Mouse (Mus musculus): ENCODE data around the gene Flt1. TPM values are rescaled to one million over a fixed set of nuclear protein-coding genes. Genes with fewer than 3 reads are reported as not detected.

The Flt1 gene
- polyA plus RNA-seq, 1 experiment from 2014 or later: 16.7 TPM

GRCm38 (mm10) chr5:147580181-147580580, 145.6 kb downstream of the Flt1 start:
- Histone ChIP-seq H3K4me3 (ENCODE audit: low read length) (no peak overlapping the region), H3K9me3 (ENCODE audit: control insufficient read depth, low read length) (no peaks in the 10 kb centered on the region), H3K4me2 (ENCODE audit: low read depth, low read length) (no peak overlapping the region), H3K36me3 (ENCODE audit: control insufficient read depth, insufficient read depth, low read length) (no peaks in the 10 kb centered on the region), H3K9ac (ENCODE audit: low read length) (no peak overlapping the region), H3K4me1 (replicated peaks; ENCODE audit: control insufficient read depth, insufficient read depth, low read length) (peaks cover 2% of the 10 kb centered on the region), H3K27me3 (ENCODE audit: control insufficient read depth, insufficient read depth, low read depth, low read length) (no peaks in the 10 kb centered on the region), H3K27ac (ENCODE audit: low read length) (no peak overlapping the region)
- 65% methylated on average over 13 of the region's 13 CpGs for WGBS
- no peak for ATAC-seq (ENCODE audit: low read depth)

GRCm38 (mm10) chr5:147579691-147580090, 146.1 kb downstream of the Flt1 start:
- peaks cover 2% of the 10 kb centered on the region for H3K4me1 ChIP-seq (replicated peaks; ENCODE audit: control insufficient read depth, insufficient read depth, low read length)
- 65% methylated on average over 8 of the region's 8 CpGs for WGBS

GRCm38 (mm10) chr5:147579148-147579547, 146.7 kb downstream of the Flt1 start:
- H3K4me1 ChIP-seq (replicated peaks; ENCODE audit: control insufficient read depth, insufficient read depth, low read length): peaks cover 2% of the 10 kb centered on the region
- ATAC-seq (ENCODE audit: low read depth): no peak
- WGBS: 89% methylated on average over 7 of the region's 7 CpGs

More at GRCm38 (mm10) chr5:147579691-147580090, 146.1 kb downstream of the Flt1 start:
- Histone ChIP-seq H3K27ac (ENCODE audit: low read length) (no peak overlapping the region), H3K4me3 (ENCODE audit: low read length) (no peak overlapping the region), H3K9ac (ENCODE audit: low read length) (no peak overlapping the region), H3K36me3 (ENCODE audit: control insufficient read depth, insufficient read depth, low read length) (no peaks in the 10 kb centered on the region), H3K27me3 (ENCODE audit: control insufficient read depth, insufficient read depth, low read depth, low read length) (no peaks in the 10 kb centered on the region), H3K4me2 (ENCODE audit: low read depth, low read length) (no peak overlapping the region), H3K9me3 (ENCODE audit: control insufficient read depth, low read length) (no peaks in the 10 kb centered on the region)
- no peak for ATAC-seq (ENCODE audit: low read depth)

GRCm38 (mm10) chr5:147577003-147577402, 148.8 kb downstream of the Flt1 start:
- H3K27ac ChIP-seq (ENCODE audit: low read length): no peak overlapping the region
- ATAC-seq (ENCODE audit: low read depth): no peak
- no peaks in the 10 kb centered on the region for H3K9me3 ChIP-seq (ENCODE audit: control insufficient read depth, low read length)
- 53% methylated on average over 6 of the region's 6 CpGs for WGBS
- H3K4me2 ChIP-seq (ENCODE audit: low read depth, low read length): no peak overlapping the region
- no peak overlapping the region for H3K9ac ChIP-seq (ENCODE audit: low read length)
- no peaks in the 10 kb centered on the region for H3K27me3 ChIP-seq (ENCODE audit: control insufficient read depth, insufficient read depth, low read depth, low read length)
- no peaks in the 10 kb centered on the region for H3K4me1 ChIP-seq (replicated peaks; ENCODE audit: control insufficient read depth, insufficient read depth, low read length)
- no peak overlapping the region for H3K4me3 ChIP-seq (ENCODE audit: low read length)
- no peaks in the 10 kb centered on the region for H3K36me3 ChIP-seq (ENCODE audit: control insufficient read depth, insufficient read depth, low read length)

More at GRCm38 (mm10) chr5:147579148-147579547, 146.7 kb downstream of the Flt1 start:
- no peak overlapping the region for H3K4me3 ChIP-seq (ENCODE audit: low read length)
- H3K9me3 ChIP-seq (ENCODE audit: control insufficient read depth, low read length): no peaks in the 10 kb centered on the region
- H3K4me2 ChIP-seq (ENCODE audit: low read depth, low read length): no peak overlapping the region
- H3K27ac ChIP-seq (ENCODE audit: low read length): no peak overlapping the region
- H3K9ac ChIP-seq (ENCODE audit: low read length): no peak overlapping the region
- no peaks in the 10 kb centered on the region for H3K36me3 ChIP-seq (ENCODE audit: control insufficient read depth, insufficient read depth, low read length)
- H3K27me3 ChIP-seq (ENCODE audit: control insufficient read depth, insufficient read depth, low read depth, low read length): no peaks in the 10 kb centered on the region

GRCm38 (mm10) chr5:147574517-147574916, 151.3 kb downstream of the Flt1 start:
- no peak overlapping the region for H3K4me2 ChIP-seq (ENCODE audit: low read depth, low read length)
- WGBS: 42% methylated on average over 8 of the region's 8 CpGs
- H3K27ac ChIP-seq (ENCODE audit: low read length): no peak overlapping the region
- H3K36me3 ChIP-seq (ENCODE audit: control insufficient read depth, insufficient read depth, low read length): no peaks in the 10 kb centered on the region
- 0 out of 2 replicates have a peak, but pooled peaks have one; percentile 23 for ATAC-seq (ENCODE audit: low read depth)
- H3K4me3 ChIP-seq (ENCODE audit: low read length): no peak overlapping the region
- H3K9ac ChIP-seq (ENCODE audit: low read length): no peak overlapping the region
- H3K9me3 ChIP-seq (ENCODE audit: control insufficient read depth, low read length): no peaks in the 10 kb centered on the region
- no peaks in the 10 kb centered on the region for H3K27me3 ChIP-seq (ENCODE audit: control insufficient read depth, insufficient read depth, low read depth, low read length)
- no peaks in the 10 kb centered on the region for H3K4me1 ChIP-seq (replicated peaks; ENCODE audit: control insufficient read depth, insufficient read depth, low read length)

- no peaks in the 10 kb centered on the region for H3K9me3 ChIP-seq (ENCODE audit: control insufficient read depth, low read length)
- ATAC-seq (ENCODE audit: low read depth): no peak
- WGBS: 52% methylated on average over 1 of the region's 1 CpGs
- H3K27me3 ChIP-seq (ENCODE audit: control insufficient read depth, insufficient read depth, low read depth, low read length): no peaks in the 10 kb centered on the region
- H3K36me3 ChIP-seq (ENCODE audit: control insufficient read depth, insufficient read depth, low read length): no peaks in the 10 kb centered on the region
- H3K4me3 ChIP-seq (ENCODE audit: low read length): no peak overlapping the region
- H3K4me1 ChIP-seq (replicated peaks; ENCODE audit: control insufficient read depth, insufficient read depth, low read length): no peaks in the 10 kb centered on the region
- H3K9ac ChIP-seq (ENCODE audit: low read length): no peak overlapping the region
- no peak overlapping the region for H3K27ac ChIP-seq (ENCODE audit: low read length)
- no peak overlapping the region for H3K4me2 ChIP-seq (ENCODE audit: low read depth, low read length)
Measured at GRCm38 (mm10) chr5:147573555-147573954, 152.3 kb downstream of the Flt1 start.

- Histone ChIP-seq H3K9ac (ENCODE audit: low read length) (no peak overlapping the region), H3K4me2 (ENCODE audit: low read depth, low read length) (no peak overlapping the region), H3K27me3 (ENCODE audit: control insufficient read depth, insufficient read depth, low read depth, low read length) (no peaks in the 10 kb centered on the region), H3K9me3 (ENCODE audit: control insufficient read depth, low read length) (no peaks in the 10 kb centered on the region), H3K36me3 (ENCODE audit: control insufficient read depth, insufficient read depth, low read length) (no peaks in the 10 kb centered on the region), H3K4me1 (replicated peaks; ENCODE audit: control insufficient read depth, insufficient read depth, low read length) (no peaks in the 10 kb centered on the region), H3K4me3 (ENCODE audit: low read length) (no peak overlapping the region), H3K27ac (ENCODE audit: low read length) (no peak overlapping the region)
- 69% methylated on average over 7 of the region's 7 CpGs for WGBS
- ATAC-seq (ENCODE audit: low read depth): no peak
Measured at GRCm38 (mm10) chr5:147572695-147573094, 153.1 kb downstream of the Flt1 start.

- Histone ChIP-seq H3K36me3 (ENCODE audit: control insufficient read depth, insufficient read depth, low read length) (no peaks in the 10 kb centered on the region), H3K27ac (ENCODE audit: low read length) (no peak overlapping the region), H3K4me1 (replicated peaks; ENCODE audit: control insufficient read depth, insufficient read depth, low read length) (no peaks in the 10 kb centered on the region), H3K4me3 (ENCODE audit: low read length) (no peak overlapping the region), H3K4me2 (ENCODE audit: low read depth, low read length) (no peak overlapping the region), H3K9ac (ENCODE audit: low read length) (no peak overlapping the region), H3K9me3 (ENCODE audit: control insufficient read depth, low read length) (no peaks in the 10 kb centered on the region), H3K27me3 (ENCODE audit: control insufficient read depth, insufficient read depth, low read depth, low read length) (no peaks in the 10 kb centered on the region)
- 47% methylated on average over 7 of the region's 7 CpGs for WGBS
- ATAC-seq (ENCODE audit: low read depth): no peak
Measured at GRCm38 (mm10) chr5:147566335-147566734, 159.5 kb downstream of the Flt1 start.

- Histone ChIP-seq H3K4me3 (ENCODE audit: low read length) (no peak overlapping the region), H3K4me2 (ENCODE audit: low read depth, low read length) (no peak overlapping the region), H3K9ac (ENCODE audit: low read length) (no peak overlapping the region), H3K9me3 (ENCODE audit: control insufficient read depth, low read length) (no peaks in the 10 kb centered on the region), H3K36me3 (ENCODE audit: control insufficient read depth, insufficient read depth, low read length) (no peaks in the 10 kb centered on the region), H3K4me1 (replicated peaks; ENCODE audit: control insufficient read depth, insufficient read depth, low read length) (no peaks in the 10 kb centered on the region), H3K27ac (ENCODE audit: low read length) (no peak overlapping the region), H3K27me3 (ENCODE audit: control insufficient read depth, insufficient read depth, low read depth, low read length) (no peaks in the 10 kb centered on the region)
- 81% methylated on average over 7 of the region's 7 CpGs for WGBS
- ATAC-seq (ENCODE audit: low read depth): no peak
Measured at GRCm38 (mm10) chr5:147565444-147565843, 160.4 kb downstream of the Flt1 start.

- Histone ChIP-seq H3K27ac (ENCODE audit: low read length) (no peak overlapping the region), H3K9ac (ENCODE audit: low read length) (no peak overlapping the region), H3K9me3 (ENCODE audit: control insufficient read depth, low read length) (no peaks in the 10 kb centered on the region), H3K27me3 (ENCODE audit: control insufficient read depth, insufficient read depth, low read depth, low read length) (no peaks in the 10 kb centered on the region), H3K4me1 (replicated peaks; ENCODE audit: control insufficient read depth, insufficient read depth, low read length) (no peaks in the 10 kb centered on the region), H3K4me3 (ENCODE audit: low read length) (peak overlapping the region; percentile 21), H3K4me2 (ENCODE audit: low read depth, low read length) (peak overlapping the region; percentile 53), H3K36me3 (ENCODE audit: control insufficient read depth, insufficient read depth, low read length) (no peaks in the 10 kb centered on the region)
- 22% methylated on average over 16 of the region's 16 CpGs for WGBS
- ATAC-seq (ENCODE audit: low read depth): no peak
Measured at GRCm38 (mm10) chr5:147564140-147564590, 161.6 kb downstream of the Flt1 start.

Measured in lung, embryonic 16.5 days (tissue).